Mouse (Mus musculus) heart, postnatal 0 days (tissue): Measurements from ENCODE around the gene Igf2r.

Source experiments
- CTCF ChIP-seq: IDR thresholded peaks from 2 replicates; pipeline ENCODE4 v1.5.1; 2016; ENCODE audit warnings: antibody characterized with exemption, control low read depth, low read depth
- EP300 ChIP-seq: IDR thresholded peaks from 2 replicates; pipeline ENCODE4 v1.6.1; 2016; ENCODE audit warnings: antibody characterized with exemption, low read depth

GRCm38 (mm10) chr17:12744071-12744470, 25.4 kb downstream of the Igf2r start:
- TF ChIP-seq CTCF (no peak), EP300 (no peak)
